Mouse (Mus musculus) adipose tissue, adult 10 weeks (tissue): ENCODE measurements around the gene Olfr399. TPM values are rescaled to one million over a fixed set of nuclear protein-coding genes. Genes with fewer than 3 reads are reported as not detected.

ENCODE experiments used
- polyA plus RNA-seq: library from polyadenylated mRNA; stranded (reverse); fragments of 350-450 nt; fragmentation: Illumina TruSeq; extraction: RNeasy Lipid Tissue Mini Kit (QIAGEN cat#74804); gene quantifications from one replicate; pipeline ENCODE4 v1.2.3, GENCODE M21; 2014; ENCODE audit warnings: low read depth, low replicate concordance

The Olfr399 gene
- polyA plus RNA-seq, result not detected

DNA sequence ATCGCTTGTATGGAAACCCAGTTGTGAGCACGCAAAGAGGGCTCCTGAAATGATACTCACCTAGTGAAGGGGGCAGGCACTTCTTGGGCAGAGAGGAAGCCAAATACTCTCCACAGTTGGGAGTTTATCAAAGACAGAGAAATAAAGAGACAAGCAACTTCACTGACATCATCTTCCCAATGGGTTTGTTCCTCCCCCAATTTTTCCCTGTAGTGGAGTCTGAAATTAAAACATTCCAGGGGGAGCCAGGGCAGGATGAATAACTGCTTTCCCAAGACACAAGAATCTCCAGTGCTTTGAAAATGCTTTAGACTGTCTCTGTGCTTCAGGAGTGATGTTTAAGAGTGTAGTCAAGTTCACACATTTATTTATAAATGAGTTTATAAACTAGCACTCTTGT, at the start of gene Olfr399, which contains the start of gene Olfr139:
Olfr399 (minus strand) TSS at position 165 of the 400 bp plus-strand sequence.
Olfr139 (minus strand) TSS at position 101 of the 400 bp plus-strand sequence.

DNA sequence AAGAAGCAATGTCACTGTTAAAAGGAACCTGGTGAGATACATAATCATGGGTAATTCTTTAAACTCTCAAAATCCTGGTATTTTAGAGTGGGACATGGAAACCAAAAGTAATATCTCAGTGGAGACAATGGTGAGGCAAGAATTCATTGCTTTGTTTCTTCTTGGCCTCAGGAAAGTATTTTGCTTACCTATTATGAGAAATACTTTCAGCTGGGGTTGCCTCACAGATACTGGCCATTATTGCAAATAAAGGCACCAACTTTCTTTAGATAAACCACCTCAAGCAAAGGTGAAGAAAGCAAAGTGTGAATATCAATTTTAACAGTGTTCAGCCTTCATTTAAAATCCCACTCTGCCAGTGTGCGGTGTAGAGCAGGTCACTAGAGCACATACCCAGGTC, 13.2 kb upstream of the Olfr399 start, which contains the start of gene Zfp616:
Zfp616 (plus strand) TSS at position 301 of the 400 bp plus-strand sequence.

Other genes starting within 250 kb of the Olfr399 start
- not detected for gene Olfr392, start 239.6 kb downstream of the Olfr399 start, polyA plus RNA-seq
- gene Olfr393, start 205.2 kb downstream of the Olfr399 start, polyA plus RNA-seq, result not detected
- gene Olfr394, start 165.8 kb downstream of the Olfr399 start, polyA plus RNA-seq, result not detected
- not detected for gene Olfr395, start 147.3 kb downstream of the Olfr399 start, polyA plus RNA-seq
- not detected for gene Olfr23, start 119.9 kb downstream of the Olfr399 start, polyA plus RNA-seq
- gene Olfr397, start 95.8 kb downstream of the Olfr399 start, polyA plus RNA-seq, result not detected
- not detected for gene Olfr398, start 66.2 kb downstream of the Olfr399 start, polyA plus RNA-seq
- gene Olfr139, start 64 bp downstream of the Olfr399 start, polyA plus RNA-seq, result not detected
- gene Zfp616, start 13.3 kb upstream of the Olfr399 start, polyA plus RNA-seq, result not detected
- gene Olfr401, start 57.1 kb upstream of the Olfr399 start, polyA plus RNA-seq, result not detected
- not detected for gene Olfr402, start 96.9 kb upstream of the Olfr399 start, polyA plus RNA-seq
- gene Olfr403, start 129.6 kb upstream of the Olfr399 start, polyA plus RNA-seq, result not detected
- gene Olfr43, start 154.8 kb upstream of the Olfr399 start, polyA plus RNA-seq, result not detected
- gene Olfr406, start 203.2 kb upstream of the Olfr399 start, polyA plus RNA-seq, result not detected
- gene Olfr59, start 227.1 kb upstream of the Olfr399 start, polyA plus RNA-seq, result not detected